Mouse (Mus musculus) neural tube, embryonic 15.5 days (tissue): Measurements from ENCODE around the gene Axin2. TPM values are rescaled to one million over a fixed set of nuclear protein-coding genes. Genes with fewer than 3 reads are reported as not detected.

Experiments
- ATAC-seq: fragments of 200-750 bp; cut with Nextera tagmentation; 2 replicates; pipeline ENCODE4 v1.8.0; 2017; ENCODE audit warnings: mild to moderate bottlenecking, moderate TSS enrichment, moderate library complexity; ENCODE audit not compliant: low FRiP score
- H3K27ac ChIP-seq: fragments of 300-500 bp; sonication (generic); replicated peaks from 2 replicates; pipeline ENCODE4 v1.5.1; 2015; ENCODE audit warnings: mild to moderate bottlenecking, inconsistent platforms
- H3K27me3 ChIP-seq: fragments of 300-500 bp; sonication (generic); replicated peaks from 2 replicates; pipeline ENCODE4 v1.6.1; 2015; ENCODE audit warnings: inconsistent platforms
- H3K36me3 ChIP-seq: fragments of 300-500 bp; sonication (generic); 2 replicates; pipeline ENCODE4 v1.6.1; 2015; ENCODE audit warnings: inconsistent platforms
- H3K4me1 ChIP-seq: fragments of 300-500 bp; sonication (generic); 2 replicates; pipeline ENCODE4 v1.6.1; 2015; ENCODE audit warnings: inconsistent platforms
- H3K4me2 ChIP-seq: fragments of 300-500 bp; sonication (generic); 2 replicates; pipeline ENCODE4 v1.6.1; 2015; ENCODE audit warnings: inconsistent platforms, mild to moderate bottlenecking, moderate library complexity
- H3K4me3 ChIP-seq: fragments of 300-500 bp; sonication (generic); replicated peaks from 2 replicates; pipeline ENCODE4 v1.5.1; 2015; ENCODE audit warnings: mild to moderate bottlenecking, inconsistent platforms
- H3K9ac ChIP-seq: fragments of 300-500 bp; sonication (generic); replicated peaks from 2 replicates; pipeline ENCODE4 v1.6.1; 2015; ENCODE audit warnings: mild to moderate bottlenecking, inconsistent platforms
- H3K9me3 ChIP-seq: fragments of 300-500 bp; sonication (generic); replicated peaks from 2 replicates; pipeline ENCODE4 v1.6.1; 2016; ENCODE audit warnings: inconsistent platforms
- WGBS: fragments of 180-500 bp; shearing (Covaris S2); methylation state at CpG from one replicate; pipeline ENCODE4 v1.1.7; 2015; ENCODE audit warnings: mixed read lengths; 5-methylcytosine and 5-hydroxymethylcytosine counted together
- polyA plus RNA-seq: library from polyadenylated mRNA; unstranded; fragments of >200 nt; fragmentation: Nextera tagmentation; extraction: Ambion mirVana; gene quantifications from 2 replicates; pipeline ENCODE4 v1.2.1, GENCODE M21; 2015

Axin2 gene
- polyA plus RNA-seq, 1 experiment from 2014 or later, result 6.3 TPM

DNA sequence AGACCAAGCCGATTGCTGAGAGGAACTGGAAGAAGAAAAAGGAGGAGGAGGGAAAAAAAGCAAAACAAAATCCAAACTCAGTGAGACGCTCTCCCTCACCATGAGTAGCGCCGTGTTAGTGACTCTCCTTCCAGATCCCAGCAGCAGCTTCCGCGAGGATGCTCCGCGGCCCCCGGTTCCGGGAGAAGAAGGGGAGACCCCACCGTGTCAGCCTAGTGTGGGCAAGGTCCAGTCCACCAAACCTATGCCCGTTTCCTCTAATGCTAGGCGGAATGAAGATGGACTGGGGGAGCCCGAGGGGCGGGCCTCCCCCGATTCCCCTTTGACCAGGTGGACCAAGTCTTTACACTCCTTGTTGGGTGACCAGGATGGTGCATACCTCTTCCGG lies 3.0 kb downstream of the Axin2 start:
- no peaks in the 10 kb centered on the region for H3K27me3 ChIP-seq
- no peak for ATAC-seq
- no peaks in the 10 kb centered on the region for H3K9me3 ChIP-seq
- 5% methylated on average over 17 of the region's 17 CpGs for WGBS
- H3K36me3 ChIP-seq, result no peaks in the 10 kb centered on the region
- peak overlapping the region; percentile 94 for H3K4me3 ChIP-seq
- peak overlapping the region; percentile 92 for H3K9ac ChIP-seq
- peak overlapping the region; percentile 98 for H3K27ac ChIP-seq
- peaks cover 74% of the 10 kb centered on the region for H3K4me1 ChIP-seq
- H3K4me2 ChIP-seq, result peak overlapping the region; percentile 92

DNA sequence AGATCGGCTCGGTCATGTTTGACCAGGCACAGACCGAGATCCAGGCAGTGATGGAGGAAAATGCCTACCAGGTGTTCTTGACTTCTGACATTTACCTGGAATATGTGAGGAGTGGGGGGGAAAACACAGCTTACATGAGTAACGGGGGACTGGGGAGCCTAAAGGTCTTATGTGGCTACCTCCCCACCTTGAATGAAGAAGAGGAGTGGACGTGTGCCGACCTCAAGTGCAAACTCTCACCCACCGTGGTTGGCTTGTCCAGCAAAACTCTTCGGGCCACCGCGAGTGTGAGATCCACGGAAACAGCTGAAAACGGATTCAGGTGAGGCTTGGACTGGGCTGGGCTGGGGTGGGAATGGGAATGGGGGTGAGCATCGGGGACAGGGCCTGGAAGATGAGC lies 3.6 kb downstream of the Axin2 start:
- Histone ChIP-seq H3K36me3 (no peaks in the 10 kb centered on the region), H3K27ac (peak overlapping the region; percentile 98; the same call in 1 of the 2 replicates)
- 14% methylated on average over 13 of the region's 13 CpGs for WGBS

DNA sequence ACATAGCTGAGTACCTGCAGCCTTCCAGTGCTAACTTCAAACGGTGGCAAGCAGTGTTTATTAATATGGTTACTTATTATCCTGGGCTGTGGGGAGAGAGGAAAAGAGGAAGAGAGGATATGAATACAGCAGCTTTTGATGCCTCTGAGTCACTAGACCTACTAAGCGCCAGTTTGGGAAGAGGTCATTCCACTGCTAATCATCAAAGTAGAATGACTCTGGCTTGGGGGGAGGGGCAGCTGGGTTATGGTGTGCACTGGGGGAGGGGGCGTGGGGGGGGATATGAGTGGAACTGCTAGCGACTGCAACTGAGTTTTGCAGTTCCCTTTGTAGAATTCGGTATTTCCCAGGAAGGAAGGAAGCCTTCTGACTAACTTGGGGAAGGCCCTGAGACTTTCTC lies 4.2 kb downstream of the Axin2 start:
- H3K27ac ChIP-seq, result no peak overlapping the region
- H3K4me2 ChIP-seq, result peak overlapping the region; percentile 92
- peak overlapping the region; percentile 2; the same call in 1 of the 2 replicates for H3K9ac ChIP-seq
- WGBS, result 9% methylated on average over 5 of the region's 5 CpGs
- H3K9me3 ChIP-seq, result no peaks in the 10 kb centered on the region
- peaks cover 80% of the 10 kb centered on the region for H3K4me1 ChIP-seq
- ATAC-seq, result no peak
- no peaks in the 10 kb centered on the region for H3K27me3 ChIP-seq
- H3K4me3 ChIP-seq, result peak overlapping the region; percentile 94
- no peaks in the 10 kb centered on the region for H3K36me3 ChIP-seq

More for the DNA sequence above, 3.6 kb downstream of the Axin2 start:
- H3K4me1 ChIP-seq, result peaks cover 75% of the 10 kb centered on the region
- ATAC-seq, result no peak
- no peaks in the 10 kb centered on the region for H3K9me3 ChIP-seq
- peak overlapping the region; percentile 92 for H3K4me2 ChIP-seq
- H3K9ac ChIP-seq, result peak overlapping the region; percentile 92
- H3K27me3 ChIP-seq, result no peaks in the 10 kb centered on the region
- peak overlapping the region; percentile 94 for H3K4me3 ChIP-seq

DNA sequence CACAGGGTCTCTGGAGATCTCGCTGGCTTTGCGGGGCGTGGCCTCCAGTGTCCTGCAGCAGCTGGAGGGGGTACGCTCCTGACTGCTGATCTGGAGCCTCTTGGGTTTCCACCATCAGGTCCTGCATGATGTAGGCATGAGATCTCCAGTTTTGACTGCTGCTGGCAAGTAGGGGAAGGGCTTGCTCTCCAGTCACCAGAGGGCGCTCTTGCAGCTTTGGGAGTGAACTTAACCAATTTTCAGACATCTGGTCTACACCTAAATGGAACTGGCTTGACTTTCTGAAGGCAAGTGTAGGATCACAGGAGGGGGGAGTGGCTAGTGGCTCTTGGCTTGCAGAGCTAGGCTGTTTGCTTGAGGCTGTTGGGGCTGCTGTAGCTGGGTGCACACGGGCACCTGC lies 5.1 kb downstream of the Axin2 start:
- peak overlapping the region; percentile 94 for H3K4me3 ChIP-seq
- H3K9me3 ChIP-seq, result no peaks in the 10 kb centered on the region
- H3K27ac ChIP-seq, result no peak overlapping the region
- 8% methylated on average over 6 of the region's 6 CpGs for WGBS
- ATAC-seq, result no peak
- H3K9ac ChIP-seq, result 0 out of 2 replicates have a peak overlapping the region, but pooled peaks have one; percentile 9
- peaks cover 82% of the 10 kb centered on the region for H3K4me1 ChIP-seq
- H3K27me3 ChIP-seq, result no peaks in the 10 kb centered on the region
- H3K36me3 ChIP-seq, result no peaks in the 10 kb centered on the region
- peak overlapping the region; percentile 92 for H3K4me2 ChIP-seq

DNA sequence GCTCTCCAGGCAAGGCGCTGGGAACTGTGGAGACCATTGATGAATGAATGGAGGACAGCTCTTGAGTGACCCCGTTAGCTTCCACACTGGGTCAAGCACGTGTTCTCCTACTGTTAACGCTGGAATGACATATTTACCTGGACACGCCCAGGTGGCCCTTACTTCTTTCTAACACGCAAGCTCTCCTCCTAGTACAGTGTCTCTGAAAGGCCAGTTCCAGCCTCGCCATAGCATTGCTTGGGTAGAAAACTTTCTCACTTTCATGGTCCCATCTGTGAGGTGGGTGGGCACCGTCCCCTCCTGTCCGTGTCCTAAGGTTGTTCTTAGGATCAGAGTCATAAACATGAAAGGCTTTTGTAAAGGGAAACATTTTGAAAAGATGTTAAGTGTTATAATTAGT lies 5.7 kb downstream of the Axin2 start:
- peak overlapping the region; percentile 94 for H3K4me3 ChIP-seq
- ATAC-seq, result no peak
- no peak overlapping the region for H3K27ac ChIP-seq
- no peaks in the 10 kb centered on the region for H3K36me3 ChIP-seq
- 0 out of 2 replicates have a peak overlapping the region, but pooled peaks have one; percentile 9 for H3K9ac ChIP-seq
- H3K27me3 ChIP-seq, result no peaks in the 10 kb centered on the region
- WGBS, result 45% methylated on average over 9 of the region's 9 CpGs
- H3K9me3 ChIP-seq, result no peaks in the 10 kb centered on the region
- H3K4me1 ChIP-seq, result peaks cover 88% of the 10 kb centered on the region
- peak overlapping the region; percentile 92 for H3K4me2 ChIP-seq

DNA sequence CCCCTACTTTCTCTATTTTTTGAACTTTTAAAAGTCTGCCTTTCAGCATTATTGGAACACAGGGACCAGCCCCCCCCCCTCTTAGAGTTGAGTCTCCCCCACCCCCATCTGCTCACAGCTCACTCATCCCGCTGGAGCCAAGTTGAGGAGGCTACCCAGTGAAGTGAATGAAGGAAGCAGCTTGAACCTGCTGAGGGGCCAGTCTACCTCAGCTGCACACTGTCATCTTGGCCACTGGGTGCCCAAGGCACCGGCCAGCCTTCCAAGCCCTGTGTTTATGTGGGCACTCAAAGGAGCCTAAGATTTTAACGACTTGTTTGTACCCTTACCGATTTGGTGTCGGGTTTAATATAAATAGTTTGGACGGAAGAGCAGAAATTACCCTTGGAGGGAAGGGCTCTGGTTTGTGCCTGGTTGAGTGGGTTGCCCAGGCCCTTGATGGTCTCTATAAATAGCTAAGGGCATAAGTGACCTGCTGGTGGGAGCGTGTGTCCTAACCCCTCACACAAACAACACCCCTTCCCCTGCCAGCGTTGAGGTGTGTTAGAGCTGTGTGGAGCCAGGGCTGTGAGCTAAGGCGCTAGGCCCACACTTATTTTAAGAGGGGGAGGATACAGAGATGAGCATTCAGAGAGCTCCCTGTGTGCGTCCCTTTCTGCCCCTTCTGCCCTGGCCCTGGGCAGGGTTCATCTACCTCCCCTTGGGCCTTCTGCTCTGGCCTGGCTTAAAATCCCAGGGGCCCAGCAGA lies 6.4 kb downstream of the Axin2 start:
- Histone ChIP-seq H3K27ac (0 out of 2 replicates have a peak overlapping the region, but pooled peaks have one; percentile 11), H3K4me3 (0 out of 2 replicates have a peak overlapping the region, but pooled peaks have one; percentile 6), H3K36me3 (peaks cover 4% of the 10 kb centered on the region; the same call in 1 of the 2 replicates), H3K27me3 (no peaks in the 10 kb centered on the region), H3K4me1 (peaks cover 95% of the 10 kb centered on the region), H3K4me2 (peak overlapping the region; percentile 92), H3K9me3 (no peaks in the 10 kb centered on the region), H3K9ac (peak overlapping the region; percentile 26; the same call in 1 of the 2 replicates)
- WGBS, result 39% methylated on average over 10 of the region's 10 CpGs
- ATAC-seq, result no peak

DNA sequence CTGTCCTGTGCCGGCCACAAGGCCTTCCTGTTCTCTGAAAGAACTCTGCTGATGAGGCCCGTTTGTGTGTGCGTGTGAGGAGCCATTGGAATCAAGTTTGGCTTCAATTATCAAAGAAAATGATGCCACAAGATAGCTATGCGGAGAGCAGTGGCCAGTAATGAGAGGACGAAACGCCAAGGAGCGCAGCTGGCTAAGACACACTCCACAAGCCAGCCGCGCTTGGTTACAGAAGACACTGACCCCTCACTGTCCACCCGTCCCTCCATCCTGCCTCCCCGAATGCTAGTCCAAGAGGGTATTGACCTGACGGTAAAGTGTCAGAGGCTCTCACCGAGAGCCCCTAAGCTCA lies 6.9 kb downstream of the Axin2 start:
- Histone ChIP-seq H3K9ac (peak overlapping the region; percentile 14; the same call in 1 of the 2 replicates), H3K4me1 (peaks cover 93% of the 10 kb centered on the region), H3K4me3 (no peak overlapping the region), H3K9me3 (no peaks in the 10 kb centered on the region), H3K36me3 (peaks cover 8% of the 10 kb centered on the region), H3K27me3 (no peaks in the 10 kb centered on the region), H3K27ac (0 out of 2 replicates have a peak overlapping the region, but pooled peaks have one; percentile 11), H3K4me2 (peak overlapping the region; percentile 92)
- ATAC-seq, result no peak
- WGBS, result 33% methylated on average over 13 of the region's 13 CpGs

DNA sequence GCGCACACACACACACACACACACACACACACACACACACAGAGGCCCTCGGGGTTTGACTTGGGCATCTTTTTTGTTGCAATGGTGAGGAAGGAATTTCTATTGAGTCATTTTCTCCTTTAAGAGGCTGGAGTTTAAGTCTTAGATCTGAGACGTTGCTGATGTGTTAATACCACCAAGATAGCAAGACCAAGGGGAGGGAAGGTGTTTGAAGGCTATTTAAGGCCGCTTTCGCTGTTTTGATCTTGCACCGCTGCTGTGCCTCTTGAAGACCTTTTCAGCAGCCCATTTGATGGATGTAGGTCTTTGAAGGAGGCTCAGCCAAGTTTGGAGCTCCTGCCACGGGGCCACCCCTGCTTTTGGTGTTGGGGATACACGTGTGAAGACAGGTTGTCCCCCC lies 7.9 kb downstream of the Axin2 start:
- H3K4me1 ChIP-seq, result peaks cover 87% of the 10 kb centered on the region
- no peak overlapping the region; the same call in 1 of the 2 replicates for H3K9ac ChIP-seq
- peaks cover 17% of the 10 kb centered on the region for H3K36me3 ChIP-seq
- no peaks in the 10 kb centered on the region for H3K27me3 ChIP-seq
- H3K9me3 ChIP-seq, result no peaks in the 10 kb centered on the region
- no peak for ATAC-seq
- H3K4me3 ChIP-seq, result no peak overlapping the region
- WGBS, result 26% methylated on average over 8 of the region's 8 CpGs
- H3K27ac ChIP-seq, result no peak overlapping the region
- peak overlapping the region; percentile 92 for H3K4me2 ChIP-seq

DNA sequence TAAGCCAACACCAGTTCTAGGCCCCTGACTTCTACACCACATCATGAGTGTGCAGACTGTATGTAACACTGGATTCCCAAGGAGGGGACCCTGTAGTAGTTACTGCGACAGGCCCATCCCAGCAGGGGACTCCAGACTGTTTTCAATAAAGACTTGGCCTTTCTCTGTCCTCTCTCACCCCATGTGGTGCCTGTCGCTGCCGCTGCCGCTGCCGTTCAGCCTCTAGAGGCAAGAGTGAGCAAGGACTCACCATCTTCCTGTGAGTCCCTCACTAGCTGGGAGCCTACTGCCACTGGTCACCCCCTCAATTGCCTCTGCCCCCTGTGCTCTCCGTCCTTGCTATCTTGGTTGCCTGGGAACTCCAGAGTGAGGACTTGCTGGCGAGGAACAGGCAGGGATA lies 8.6 kb downstream of the Axin2 start:
- no peak for ATAC-seq
- H3K9me3 ChIP-seq, result no peaks in the 10 kb centered on the region
- H3K4me1 ChIP-seq, result peaks cover 86% of the 10 kb centered on the region
- H3K4me3 ChIP-seq, result no peak overlapping the region
- peak overlapping the region; percentile 92 for H3K4me2 ChIP-seq
- H3K27me3 ChIP-seq, result no peaks in the 10 kb centered on the region
- WGBS, result 8% methylated on average over 7 of the region's 7 CpGs
- 0 out of 2 replicates have a peak overlapping the region, but pooled peaks have one; percentile 11 for H3K9ac ChIP-seq
- peaks cover 18% of the 10 kb centered on the region for H3K36me3 ChIP-seq
- no peak overlapping the region; the same call in 1 of the 2 replicates for H3K27ac ChIP-seq

DNA sequence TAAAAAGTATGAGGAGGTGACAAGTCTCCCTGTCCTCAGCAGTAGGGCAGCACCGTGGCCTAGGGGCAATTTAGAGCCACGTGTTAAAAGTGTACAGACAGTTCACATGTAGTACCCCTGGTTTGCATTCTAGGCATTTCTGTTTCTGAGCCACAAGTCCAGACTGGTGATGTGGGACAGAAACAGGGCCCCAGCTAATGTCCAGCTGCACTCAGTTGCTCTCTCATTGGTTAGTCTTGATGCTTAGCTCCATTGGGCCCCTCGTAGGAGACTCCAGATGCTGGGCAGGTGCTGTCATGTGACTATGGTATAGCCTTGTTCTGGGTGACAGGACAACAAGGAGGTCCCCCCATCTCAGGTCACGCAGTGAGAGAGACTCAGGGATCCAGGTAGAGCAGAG lies 9.0 kb downstream of the Axin2 start:
- Histone ChIP-seq H3K9ac (0 out of 2 replicates have a peak overlapping the region, but pooled peaks have one; percentile 11), H3K4me2 (peak overlapping the region; percentile 92), H3K27me3 (no peaks in the 10 kb centered on the region), H3K9me3 (no peaks in the 10 kb centered on the region), H3K36me3 (peaks cover 18% of the 10 kb centered on the region), H3K4me3 (no peak overlapping the region), H3K4me1 (peaks cover 87% of the 10 kb centered on the region), H3K27ac (no peak overlapping the region; the same call in 1 of the 2 replicates)
- no peak for ATAC-seq
- WGBS, result 26% methylated on average over 4 of the region's 4 CpGs

DNA sequence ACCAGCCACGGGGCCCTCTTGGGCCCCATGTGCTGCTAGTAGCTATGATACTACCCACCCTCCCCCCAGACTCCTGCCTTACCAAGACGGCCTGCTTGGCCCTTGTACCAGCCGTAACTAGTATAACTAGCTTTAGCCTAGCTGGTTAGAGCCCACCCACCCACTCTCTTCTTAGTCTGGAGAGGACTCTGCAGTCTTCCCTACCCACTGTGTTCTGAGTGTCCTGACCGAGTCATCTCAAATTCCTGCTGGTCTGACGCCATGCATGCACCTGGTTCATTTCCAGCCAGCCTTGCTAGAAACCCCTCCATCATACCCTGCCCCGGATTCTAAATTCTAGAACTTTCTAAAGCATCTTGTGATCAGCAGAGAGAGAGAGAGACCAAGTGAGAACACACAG lies 9.6 kb downstream of the Axin2 start:
- Histone ChIP-seq H3K4me2 (peak overlapping the region; percentile 36; the same call in 1 of the 2 replicates), H3K4me1 (peaks cover 87% of the 10 kb centered on the region)

DNA sequence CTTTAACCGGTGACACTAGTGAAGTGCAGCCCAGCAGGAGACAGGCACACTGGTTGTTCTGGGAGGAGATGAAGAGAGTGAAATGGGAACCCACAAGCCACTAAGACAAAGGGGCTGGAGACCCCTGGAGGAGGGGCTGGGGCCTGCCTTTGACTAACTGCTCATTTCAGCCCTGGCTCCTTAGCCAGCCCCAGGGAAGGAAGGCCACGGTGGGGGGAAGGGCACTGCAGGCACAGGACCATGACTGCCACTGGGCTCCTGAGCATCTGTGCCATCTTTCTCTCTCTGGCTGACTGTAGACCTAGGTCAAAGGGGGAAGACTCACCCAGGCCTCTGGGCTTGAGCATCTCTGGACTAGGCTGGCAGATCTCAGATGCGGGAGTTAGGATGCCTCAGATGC lies 10.5 kb downstream of the Axin2 start:
- Histone ChIP-seq H3K9ac (0 out of 2 replicates have a peak overlapping the region, but pooled peaks have one; percentile 9), H3K4me3 (no peak overlapping the region), H3K4me1 (peaks cover 87% of the 10 kb centered on the region), H3K4me2 (peak overlapping the region; percentile 36), H3K36me3 (peaks cover 18% of the 10 kb centered on the region), H3K27ac (0 out of 2 replicates have a peak overlapping the region, but pooled peaks have one; percentile 13), H3K9me3 (no peaks in the 10 kb centered on the region), H3K27me3 (no peaks in the 10 kb centered on the region)
- 36% methylated on average over 2 of the region's 3 CpGs for WGBS
- no peak for ATAC-seq

More for the DNA sequence above, 9.6 kb downstream of the Axin2 start:
- no peaks in the 10 kb centered on the region for H3K9me3 ChIP-seq
- no peak overlapping the region for H3K9ac ChIP-seq
- no peak overlapping the region for H3K27ac ChIP-seq
- no peak overlapping the region for H3K4me3 ChIP-seq
- H3K27me3 ChIP-seq, result no peaks in the 10 kb centered on the region
- WGBS, result 55% methylated on average over 6 of the region's 6 CpGs
- no peak for ATAC-seq
- peaks cover 18% of the 10 kb centered on the region for H3K36me3 ChIP-seq
